Mouse (Mus musculus) liver, embryonic 12.5 days (tissue): ENCODE data around the gene Actr1b. TPM values are rescaled to one million over a fixed set of nuclear protein-coding genes. Genes with fewer than 3 reads are reported as not detected.

Experiments used
- ATAC-seq: fragments of 200-750 bp; cut with Nextera tagmentation; 2 replicates; pipeline ENCODE4 v1.8.0; 2017; ENCODE audit warnings: moderate number of reproducible peaks, mild to moderate bottlenecking, moderate library complexity
- H3K27ac ChIP-seq: fragments of 300-500 bp; sonication (generic); 2 replicates; pipeline ENCODE4 v1.5.1; 2016; ENCODE audit warnings: mild to moderate bottlenecking
- H3K27me3 ChIP-seq: fragments of 300-500 bp; sonication (generic); replicated peaks from 2 replicates; pipeline ENCODE4 v1.6.1; 2016; ENCODE audit warnings: mild to moderate bottlenecking, moderate library complexity
- H3K36me3 ChIP-seq: fragments of 300-500 bp; sonication (generic); 2 replicates; pipeline ENCODE4 v1.6.1; 2016; ENCODE audit warnings: mild to moderate bottlenecking, moderate library complexity
- H3K4me1 ChIP-seq: fragments of 300-500 bp; sonication (generic); 2 replicates; pipeline ENCODE4 v1.6.1; 2016
- H3K4me2 ChIP-seq: fragments of 300-500 bp; sonication (generic); 2 replicates; pipeline ENCODE4 v1.6.1; 2016; ENCODE audit warnings: mild to moderate bottlenecking, moderate library complexity
- H3K4me3 ChIP-seq: fragments of 300-500 bp; sonication (generic); 2 replicates; pipeline ENCODE4 v1.5.1; 2016; ENCODE audit warnings: mild to moderate bottlenecking, moderate library complexity
- H3K9ac ChIP-seq: fragments of 300-500 bp; sonication (generic); 2 replicates; pipeline ENCODE4 v1.6.1; 2016; ENCODE audit warnings: mild to moderate bottlenecking, moderate library complexity
- H3K9me3 ChIP-seq: fragments of 300-500 bp; sonication (generic); replicated peaks from 2 replicates; pipeline ENCODE4 v1.6.1; 2016; ENCODE audit warnings: mild to moderate bottlenecking, moderate library complexity
- WGBS: fragments of 180-500 bp; shearing (Covaris S2); methylation state at CpG from one replicate; pipeline ENCODE4 v1.1.7; 2016; ENCODE audit not compliant: insufficient replicate concordance; 5-methylcytosine and 5-hydroxymethylcytosine counted together
- polyA plus RNA-seq: library from polyadenylated mRNA; unstranded; fragments of >200 nt; fragmentation: Nextera tagmentation; extraction: Ambion mirVana; gene quantifications from 2 replicates; pipeline ENCODE4 v1.2.1, GENCODE M21; 2016

Actr1b gene
- polyA plus RNA-seq: 47.2 and 47.9 TPM in 2 replicates

GRCm38 (mm10) chr1:36714311-36714710 is at the start of gene Actr1b:
Gene Actr1b (minus strand): TSS chr1:36714422.
- H3K9me3 ChIP-seq: 0 out of 2 replicates have a peak, but pooled peaks cover 4% of the 10 kb centered on the region
- no peak within 1 kb of the TSS for H3K27ac ChIP-seq
- WGBS: 57% methylated on average over 5 of the region's 5 CpGs
- no peaks in the 10 kb centered on the region for H3K36me3 ChIP-seq
- H3K4me1 ChIP-seq: peaks cover 5% of the 10 kb centered on the region; the same call in 1 of the 2 replicates
- no peak within 1 kb of the TSS for H3K9ac ChIP-seq
- no peak within 1 kb of the TSS for H3K4me2 ChIP-seq
- ATAC-seq: no peak
- peaks cover 4% of the 10 kb centered on the region; the same call in 1 of the 2 replicates for H3K27me3 ChIP-seq
- H3K4me3 ChIP-seq: no peak within 1 kb of the TSS

- Histone ChIP-seq H3K9me3 (no peaks in the 10 kb centered on the region), H3K27me3 (no peaks in the 10 kb centered on the region), H3K4me2 (no peak within 1 kb of the TSS), H3K36me3 (no peaks in the 10 kb centered on the region), H3K27ac (no peak within 1 kb of the TSS), H3K4me3 (no peak within 1 kb of the TSS), H3K9ac (no peak within 1 kb of the TSS), H3K4me1 (no peaks in the 10 kb centered on the region)
- no peak for ATAC-seq
- 67% methylated on average over 11 of the region's 11 CpGs for WGBS
Observed at GRCm38 (mm10) chr1:36761568-36761967, 47.3 kb upstream of the Actr1b start, which contains the start of gene Zap70. Gene Zap70 (plus strand): TSS chr1:36761798.

DNA sequence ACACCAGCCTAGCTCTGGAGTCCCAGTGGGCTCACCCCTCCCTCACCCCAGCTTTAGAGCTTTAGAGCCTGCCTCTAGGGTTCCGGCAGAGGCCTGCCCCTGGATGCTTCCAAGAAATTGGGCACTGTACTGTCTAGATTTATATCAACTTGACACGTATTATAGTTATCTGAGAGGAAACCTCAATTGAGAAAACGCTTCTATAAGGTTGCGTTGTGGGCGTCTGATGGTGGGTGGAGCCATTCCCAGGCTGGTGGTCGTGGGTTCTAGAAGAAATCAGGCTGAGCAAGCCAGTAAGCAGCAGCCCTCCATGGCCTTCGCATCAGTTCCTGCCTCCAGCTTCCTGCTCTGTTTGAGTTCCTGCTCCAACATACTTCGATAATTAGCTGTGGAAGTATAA is 46.8 kb upstream of the Actr1b start:
- WGBS: 61% methylated on average over 8 of the region's 8 CpGs
- Histone ChIP-seq H3K4me2 (no peak overlapping the region), H3K9me3 (no peaks in the 10 kb centered on the region), H3K9ac (no peak overlapping the region), H3K4me3 (no peak overlapping the region), H3K27me3 (peaks cover 4% of the 10 kb centered on the region), H3K27ac (no peak overlapping the region), H3K36me3 (no peaks in the 10 kb centered on the region), H3K4me1 (no peaks in the 10 kb centered on the region)
- no peak for ATAC-seq

DNA sequence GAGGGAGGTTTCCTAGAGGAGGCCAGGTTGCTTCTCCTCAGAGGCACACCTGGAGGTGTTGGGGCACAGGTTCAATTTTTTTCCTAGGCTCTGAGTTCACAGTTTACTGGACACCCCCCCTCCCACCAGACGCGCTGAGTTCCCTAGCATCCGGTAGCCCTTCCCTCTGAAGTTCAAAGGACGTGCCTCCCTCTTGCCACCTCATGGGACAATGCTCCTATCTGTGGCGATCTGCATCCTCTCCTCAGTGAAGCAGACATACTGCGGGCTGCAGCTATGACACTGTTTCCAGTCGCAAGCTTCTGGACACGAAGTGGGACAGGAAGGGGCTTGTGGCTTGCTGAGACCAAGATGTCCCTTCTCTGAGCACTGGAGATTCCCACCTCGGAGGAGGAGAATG is 46.2 kb upstream of the Actr1b start:
- no peaks in the 10 kb centered on the region for H3K36me3 ChIP-seq
- H3K27me3 ChIP-seq: peaks cover 5% of the 10 kb centered on the region
- H3K9ac ChIP-seq: no peak overlapping the region
- H3K4me1 ChIP-seq: no peaks in the 10 kb centered on the region
- no peak for ATAC-seq
- H3K4me3 ChIP-seq: no peak overlapping the region
- no peak overlapping the region for H3K4me2 ChIP-seq
- no peak overlapping the region for H3K27ac ChIP-seq
- WGBS: 55% methylated on average over 9 of the region's 9 CpGs
- no peaks in the 10 kb centered on the region for H3K9me3 ChIP-seq

DNA sequence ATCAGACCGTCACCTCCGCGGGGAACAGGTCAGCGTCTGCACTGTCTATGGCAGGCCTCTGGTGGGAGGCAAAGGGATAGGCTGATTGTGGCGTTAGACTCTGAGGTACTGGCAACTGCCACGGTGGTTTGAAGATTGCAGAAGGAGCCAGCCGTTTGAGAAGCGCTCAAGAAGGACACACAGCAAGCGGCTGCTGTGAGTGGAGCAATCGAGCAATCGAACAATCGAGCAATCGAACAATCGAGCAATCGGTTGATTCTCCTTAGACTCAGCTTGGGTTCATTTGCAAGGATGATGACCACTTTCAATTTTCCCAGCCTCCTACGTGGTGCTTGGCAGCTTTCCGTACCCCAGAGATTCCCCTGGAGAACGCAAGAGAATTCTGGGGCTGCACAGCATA is 44.9 kb upstream of the Actr1b start:
- WGBS: 73% methylated on average over 18 of the region's 18 CpGs
- Histone ChIP-seq H3K36me3 (no peaks in the 10 kb centered on the region), H3K27me3 (peaks cover 7% of the 10 kb centered on the region), H3K27ac (no peak overlapping the region), H3K4me2 (no peak overlapping the region), H3K4me1 (peaks cover 4% of the 10 kb centered on the region; the same call in 1 of the 2 replicates), H3K9ac (no peak overlapping the region), H3K9me3 (no peaks in the 10 kb centered on the region), H3K4me3 (no peak overlapping the region)
- no peak for ATAC-seq

GRCm38 (mm10) chr1:36758553-36758952 is 44.3 kb upstream of the Actr1b start:
- WGBS: 77% methylated on average over 9 of the region's 9 CpGs

DNA sequence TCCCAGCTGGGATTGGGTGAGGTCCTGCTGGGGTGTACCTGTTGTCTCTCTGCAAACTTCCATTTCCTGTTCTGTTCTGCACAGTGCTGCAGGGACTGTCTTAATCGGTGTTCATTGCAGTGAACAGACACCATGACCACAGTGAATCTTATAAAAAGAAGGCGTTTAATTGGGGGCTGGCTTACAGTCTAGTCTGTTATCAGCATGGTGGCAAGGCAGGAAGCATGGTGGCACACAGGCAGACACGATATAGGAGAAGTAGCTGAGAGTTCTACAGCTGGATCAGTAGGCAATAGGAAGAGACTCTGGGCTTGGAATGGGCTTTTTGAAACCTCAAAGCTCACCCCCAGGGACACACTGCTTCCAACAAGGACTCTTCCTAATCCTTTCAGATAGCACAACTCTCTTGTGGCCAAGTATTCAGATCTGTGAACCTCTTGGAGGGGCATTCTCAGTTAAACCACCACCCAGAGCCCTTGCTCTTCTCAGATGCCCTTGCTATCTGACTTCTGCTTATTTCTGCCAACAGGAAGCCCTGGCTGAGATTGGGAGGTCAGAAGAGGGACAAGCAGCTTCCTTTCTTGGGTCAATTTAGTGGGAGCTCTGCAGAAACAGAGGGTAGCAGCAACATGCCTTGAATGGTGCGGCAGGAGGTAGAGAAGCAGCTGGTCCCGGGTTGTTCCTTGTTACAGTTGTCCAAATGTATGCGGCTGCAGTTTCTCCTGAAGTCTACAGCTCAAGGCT is 39.9 kb upstream of the Actr1b start:
- Histone ChIP-seq H3K9me3 (no peaks in the 10 kb centered on the region), H3K9ac (no peak overlapping the region), H3K4me1 (peaks cover 5% of the 10 kb centered on the region; the same call in 1 of the 2 replicates), H3K27ac (no peak overlapping the region), H3K36me3 (no peaks in the 10 kb centered on the region), H3K4me3 (no peak overlapping the region), H3K27me3 (peaks cover 7% of the 10 kb centered on the region), H3K4me2 (no peak overlapping the region)
- ATAC-seq: no peak
- 39% methylated on average over 6 of the region's 6 CpGs for WGBS

More at GRCm38 (mm10) chr1:36758553-36758952, 44.3 kb upstream of the Actr1b start:
- Histone ChIP-seq H3K9ac (no peak overlapping the region), H3K9me3 (no peaks in the 10 kb centered on the region), H3K27ac (no peak overlapping the region), H3K4me3 (no peak overlapping the region), H3K27me3 (peaks cover 7% of the 10 kb centered on the region), H3K4me1 (peaks cover 5% of the 10 kb centered on the region; the same call in 1 of the 2 replicates), H3K4me2 (no peak overlapping the region), H3K36me3 (no peaks in the 10 kb centered on the region)
- no peak for ATAC-seq

GRCm38 (mm10) chr1:36746452-36746851 is 32.2 kb upstream of the Actr1b start:
- ATAC-seq: no peak
- 38% methylated on average over 15 of the region's 15 CpGs for WGBS

DNA sequence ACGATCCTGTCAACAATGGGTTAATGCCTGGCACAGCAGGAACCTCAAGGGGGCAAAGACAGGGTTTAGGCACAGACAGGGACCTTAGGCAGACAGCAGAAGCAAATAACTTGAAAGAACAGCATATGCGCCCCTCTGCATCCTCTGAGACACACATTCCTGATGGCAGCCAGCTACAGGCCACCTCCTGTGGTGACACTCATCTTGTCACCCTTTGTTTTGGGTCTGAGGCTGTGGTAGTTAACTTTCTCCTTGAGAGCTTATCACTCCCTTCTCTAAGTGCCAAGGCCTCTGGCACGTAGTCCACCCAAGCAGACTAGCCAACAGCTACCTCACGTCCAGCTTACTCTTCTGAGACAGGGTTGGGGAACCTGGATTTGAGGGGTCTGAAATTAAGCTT is 31.4 kb upstream of the Actr1b start:
- peaks cover 34% of the 10 kb centered on the region for H3K27me3 ChIP-seq
- no peaks in the 10 kb centered on the region for H3K36me3 ChIP-seq
- no peak overlapping the region for H3K27ac ChIP-seq
- 54% methylated on average over 4 of the region's 4 CpGs for WGBS
- H3K9me3 ChIP-seq: no peaks in the 10 kb centered on the region
- ATAC-seq: no peak
- peaks cover 6% of the 10 kb centered on the region; the same call in 1 of the 2 replicates for H3K4me1 ChIP-seq
- H3K4me2 ChIP-seq: no peak overlapping the region
- H3K9ac ChIP-seq: no peak overlapping the region
- no peak overlapping the region for H3K4me3 ChIP-seq

More at GRCm38 (mm10) chr1:36746452-36746851, 32.2 kb upstream of the Actr1b start:
- no peak overlapping the region for H3K27ac ChIP-seq
- H3K4me2 ChIP-seq: no peak overlapping the region
- H3K9me3 ChIP-seq: no peaks in the 10 kb centered on the region
- H3K4me3 ChIP-seq: no peak overlapping the region
- H3K9ac ChIP-seq: no peak overlapping the region
- H3K27me3 ChIP-seq: peaks cover 27% of the 10 kb centered on the region
- peaks cover 6% of the 10 kb centered on the region; the same call in 1 of the 2 replicates for H3K4me1 ChIP-seq
- H3K36me3 ChIP-seq: no peaks in the 10 kb centered on the region

DNA sequence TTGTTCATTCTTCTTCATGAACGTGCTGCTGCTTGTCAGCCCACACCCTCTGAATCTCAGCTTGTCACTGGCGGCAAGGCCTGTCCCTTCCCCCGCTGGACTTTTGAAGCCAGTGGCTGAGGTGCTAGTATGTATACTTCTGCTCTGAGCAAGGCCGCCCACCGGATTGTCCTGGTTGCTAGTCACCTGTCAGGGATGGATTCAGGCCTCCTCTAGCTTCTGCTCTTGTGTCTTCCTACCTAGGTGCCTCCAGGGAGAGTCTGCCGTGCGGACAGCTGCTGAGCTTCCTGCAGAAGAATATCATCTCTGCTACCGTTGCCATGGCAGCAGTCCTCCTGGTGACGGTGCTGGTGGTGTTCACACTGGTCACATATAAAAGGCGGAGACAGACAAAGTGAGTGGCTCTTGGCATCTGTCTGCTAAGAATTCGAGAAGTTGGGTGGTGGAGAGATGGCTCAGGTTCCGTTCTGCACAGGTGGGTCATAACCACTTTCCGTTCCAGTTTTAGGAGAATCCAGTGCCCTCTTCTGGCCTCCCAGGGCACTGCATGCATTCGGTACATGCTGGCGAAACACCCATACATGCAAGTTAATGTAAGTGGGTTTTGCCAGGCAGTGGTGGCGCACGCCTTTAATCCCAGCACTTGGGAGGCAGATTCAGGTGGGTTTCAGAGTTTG is 30.2 kb upstream of the Actr1b start:
- no peaks in the 10 kb centered on the region for H3K36me3 ChIP-seq
- ATAC-seq: no peak
- H3K27me3 ChIP-seq: peaks cover 44% of the 10 kb centered on the region
- peak overlapping the region; percentile 36; the same call in 1 of the 2 replicates for H3K4me2 ChIP-seq
- H3K4me1 ChIP-seq: peaks cover 6% of the 10 kb centered on the region; the same call in 1 of the 2 replicates
- H3K4me3 ChIP-seq: no peak overlapping the region
- H3K27ac ChIP-seq: no peak overlapping the region
- WGBS: 26% methylated on average over 17 of the region's 17 CpGs
- no peaks in the 10 kb centered on the region for H3K9me3 ChIP-seq
- H3K9ac ChIP-seq: no peak overlapping the region

DNA sequence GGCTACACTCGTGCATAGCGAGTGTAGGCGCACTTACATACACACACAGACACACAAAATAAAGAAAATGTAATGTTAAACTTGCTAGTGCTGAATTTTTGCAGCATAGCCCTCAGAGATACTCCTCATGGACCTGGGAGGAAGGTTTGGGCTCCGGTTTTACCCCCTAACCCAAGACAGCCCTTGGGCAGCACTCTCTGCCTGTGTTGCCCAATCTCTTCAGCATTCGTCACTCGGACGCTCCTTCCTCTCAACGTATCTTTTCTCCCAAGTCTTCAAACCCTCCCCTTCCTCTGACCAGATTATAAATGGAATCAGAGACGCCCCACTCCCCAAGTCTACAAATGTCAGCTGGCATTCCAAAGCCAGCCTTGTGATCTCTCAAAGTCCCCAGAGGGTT is 28.8 kb upstream of the Actr1b start:
- Histone ChIP-seq H3K4me1 (peaks cover 6% of the 10 kb centered on the region; the same call in 1 of the 2 replicates), H3K4me3 (no peak overlapping the region), H3K36me3 (no peaks in the 10 kb centered on the region), H3K27ac (no peak overlapping the region), H3K4me2 (no peak overlapping the region), H3K9ac (no peak overlapping the region), H3K27me3 (peaks cover 44% of the 10 kb centered on the region), H3K9me3 (no peaks in the 10 kb centered on the region)
- ATAC-seq: no peak
- 43% methylated on average over 9 of the region's 9 CpGs for WGBS

DNA sequence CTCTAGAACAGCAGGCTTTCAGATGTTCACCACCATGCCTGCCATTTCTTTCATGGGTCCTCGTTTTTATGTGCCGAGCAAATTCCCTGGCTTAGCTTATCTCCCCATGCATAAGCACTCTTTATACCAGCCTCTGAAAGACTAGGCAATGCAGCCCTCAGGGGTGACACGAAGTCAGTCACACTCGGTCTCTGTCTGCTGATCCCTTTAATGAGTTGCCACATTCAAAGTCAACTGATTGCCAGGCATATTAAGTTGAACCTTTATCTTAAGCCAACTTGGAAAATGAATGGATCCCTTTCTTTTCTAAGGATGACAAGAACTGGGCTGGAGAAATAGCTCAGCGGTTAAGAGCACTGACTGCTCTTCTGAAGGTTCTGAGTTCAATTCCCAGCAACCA is 25.0 kb upstream of the Actr1b start:
- 64% methylated on average over 5 of the region's 5 CpGs for WGBS
- H3K9ac ChIP-seq: no peak overlapping the region

More for the DNA sequence above, 25.0 kb upstream of the Actr1b start:
- Histone ChIP-seq H3K36me3 (no peaks in the 10 kb centered on the region), H3K4me2 (no peak overlapping the region), H3K27ac (no peak overlapping the region), H3K9me3 (no peaks in the 10 kb centered on the region), H3K4me1 (0 out of 2 replicates have a peak, but pooled peaks cover under 1% of the 10 kb centered on the region), H3K27me3 (peaks cover 41% of the 10 kb centered on the region), H3K4me3 (no peak overlapping the region)
- ATAC-seq: no peak
